14 mouse cellular contexts compared by ENCODE assay signal in genomic region chr12:52879324-52879723, GRCm38 (mm10).
DNase-seq lines count a peak whose midpoint lies in the region; ATAC-seq lines count a peak whose summit lies in the region.
"Had no signal": no experiment of that assay in that cellular context is flagged by ENCODE, and none has a peak within 500 bp of the region (broad histone marks: within the 10 kb centered on the region; RNA-seq: fewer than 3 reads in every experiment).

No protein-coding gene starts in this region.

- intact Hi-C loops in heart, postnatal 10 days (cut with DNase I), result no loop called here
- intact Hi-C loops in left cerebral cortex, postnatal 14 days (cut with DNase I), result no loop called here

- DNase-seq in kidney, postnatal 10 days, result peak; percentile 61
- no peak for DNase-seq in kidney, adult 11 months
- DNase-seq in heart, adult 18-20 months, result peak; percentile 68 to 75
- DNase-seq in heart, postnatal 10 days, result peak; percentile 75 to 81
- DNase-seq in lung, postnatal 36 days, result peak; percentile 60
- DNase-seq in adrenal gland, adult 8-10 months, result no peak
- no peak for DNase-seq in left cerebral cortex, postnatal 14 days (ENCODE audit: low spot score in 2 of 2)
- DNase-seq: adrenal gland, postnatal 25 days; cerebellum, adult 18-20 months; embryo, embryonic 11 days; spleen, adult 18-20 months had no signal

- ATAC-seq in granulocyte monocyte progenitor cell, adult 5-6 weeks (replicated peaks; ENCODE audit: poor library complexity, severe bottlenecking), result no peak
- ATAC-seq: CD4-positive, CD25-positive, alpha-beta regulatory T cell, adult 4 months; Patski had no signal

Comparison
In these comparisons a context has a peak if more than half of its experiments do, and no peak if none do; other contexts are left out.
1. DNase-seq: peak in kidney, postnatal 10 days (single experiment), heart, adult 18-20 months (2 of 2), heart, postnatal 10 days (2 of 2) and lung, postnatal 36 days (single experiment); none in kidney, adult 11 months (single experiment), adrenal gland, adult 8-10 months (single experiment) and left cerebral cortex, postnatal 14 days (0 of 2).